Mouse (Mus musculus) CH12.LX (cell line): ENCODE results near the gene Zfp697. TPM values are rescaled to one million over a fixed set of nuclear protein-coding genes. Genes with fewer than 3 reads are reported as not detected.

Source experiments
- DNase-seq: peaks from one replicate; pipeline ENCODE4 v3.0.0-alpha.2; 2013; ENCODE audit errors: extremely low read depth
- H3K27ac ChIP-seq: 2 replicates; pipeline ENCODE4 v1.5.1; 2012; ENCODE audit warnings: low read depth, mild to moderate bottlenecking, control low read depth, moderate library complexity; ENCODE audit not compliant: insufficient read depth
- H3K27me3 ChIP-seq: replicated peaks from 2 replicates; pipeline ENCODE3; 2012; ENCODE audit warnings: inconsistent platforms
- H3K36me3 ChIP-seq, 2 experiments: replicated peaks in 1 of 2; 2 replicates each; pipeline versions ENCODE3 to v1.6.1; 2012; ENCODE audit warnings: inconsistent platforms in 1 of 2, low read length in 1 of 2, mild to moderate bottlenecking in 1 of 2, mixed read lengths in 1 of 2, moderate library complexity in 1 of 2; ENCODE audit not compliant: control insufficient read depth in 1 of 2, insufficient read depth in 1 of 2
- H3K4me1 ChIP-seq, 2 experiments: 2 replicates each; pipeline ENCODE4 v1.6.1; 2012; ENCODE audit warnings: inconsistent platforms in 1 of 2, moderate library complexity in 1 of 2; ENCODE audit not compliant: insufficient read depth in 2 of 2, control insufficient read depth in 1 of 2
- H3K4me2 ChIP-seq: 2 replicates; pipeline ENCODE4 v1.6.1; 2012; ENCODE audit warnings: low read depth, mild to moderate bottlenecking, control low read depth; ENCODE audit not compliant: poor library complexity, insufficient read depth, severe bottlenecking
- H3K4me3 ChIP-seq, 3 experiments: fragments of 150-350 bp in 1 of 3; sonication (generic) in 1 of 3; replicated peaks in 1 of 3; 2 replicates each; pipeline versions ENCODE3 to v1.5.1; 2011 to 2012; ENCODE audit warnings: low read depth in 2 of 3, low read length in 2 of 3, mild to moderate bottlenecking in 2 of 3, moderate library complexity in 2 of 3, control low read depth in 1 of 3, improper control_type of control experiment in 1 of 3, inconsistent platforms in 1 of 3, mixed read lengths in 1 of 3; ENCODE audit not compliant: poor library complexity in 1 of 3
- H3K79me2 ChIP-seq: replicated peaks from 2 replicates; pipeline ENCODE4 v1.6.1; 2012; ENCODE audit warnings: mild to moderate bottlenecking, moderate library complexity; ENCODE audit not compliant: control insufficient read depth, poor library complexity, insufficient read depth, severe bottlenecking; ENCODE audit errors: extremely low read depth
- H3K9ac ChIP-seq: 2 replicates; pipeline ENCODE4 v1.6.1; 2012; ENCODE audit warnings: low read depth, mild to moderate bottlenecking, control low read depth, moderate library complexity; ENCODE audit not compliant: insufficient read depth
- H3K9me3 ChIP-seq: replicated peaks from 2 replicates; pipeline ENCODE3; 2012; ENCODE audit warnings: low read length, inconsistent platforms, mixed read lengths
- E2F4 ChIP-seq: IDR thresholded peaks from 2 replicates; pipeline ENCODE4 v1.6.1; 2011; ENCODE audit warnings: low read depth, low read length, improper control_type of control experiment; ENCODE audit not compliant: insufficient replicate concordance
- ELF1 ChIP-seq: IDR thresholded peaks from 2 replicates; pipeline ENCODE4 v1.6.1; 2014; ENCODE audit warnings: low read depth, mild to moderate bottlenecking, inconsistent platforms, low read length, improper control_type of control experiment
- GABPA ChIP-seq: IDR thresholded peaks from 2 replicates; pipeline ENCODE4 v1.6.1; 2012; ENCODE audit warnings: low read depth, low read length, improper control_type of control experiment, inconsistent platforms; ENCODE audit not compliant: insufficient replicate concordance
- HCFC1 ChIP-seq: IDR thresholded peaks from 2 replicates; pipeline ENCODE4 v1.6.1; 2012; ENCODE audit warnings: low read depth, mild to moderate bottlenecking, inconsistent platforms, low read length, improper control_type of control experiment
- JUND ChIP-seq: conservative IDR thresholded peaks from 2 replicates; pipeline ENCODE4 v1.6.1; 2011; ENCODE audit warnings: low read depth, low read length, improper control_type of control experiment
- KAT2A ChIP-seq: IDR thresholded peaks from 2 replicates; pipeline ENCODE4 v1.6.1; 2012; ENCODE audit warnings: low read length, improper control_type of control experiment, inconsistent platforms; ENCODE audit not compliant: insufficient replicate concordance
- MAZ ChIP-seq: IDR thresholded peaks from 2 replicates; pipeline ENCODE4 v1.6.1; 2012; ENCODE audit warnings: low read depth, mild to moderate bottlenecking, inconsistent platforms, low read length, improper control_type of control experiment, moderate library complexity
- MXI1 ChIP-seq: IDR thresholded peaks from 2 replicates; pipeline ENCODE4 v1.6.1; 2011; ENCODE audit warnings: mild to moderate bottlenecking, low read depth, low read length, improper control_type of control experiment
- NRF1 ChIP-seq: IDR thresholded peaks from 2 replicates; pipeline ENCODE4 v1.6.1; 2014; ENCODE audit warnings: low read depth, mild to moderate bottlenecking, inconsistent platforms, low read length, improper control_type of control experiment, moderate library complexity
- RAD21 ChIP-seq: IDR thresholded peaks from 2 replicates; pipeline ENCODE4 v1.6.1; 2011; ENCODE audit warnings: low read depth, mild to moderate bottlenecking, low read length, improper control_type of control experiment, moderate library complexity
- TBP ChIP-seq: conservative IDR thresholded peaks from 2 replicates; pipeline ENCODE4 v1.6.1; 2011; ENCODE audit warnings: low read depth, low read length, improper control_type of control experiment
- TCF12 ChIP-seq: IDR thresholded peaks from 2 replicates; pipeline ENCODE4 v1.6.1; 2014; ENCODE audit warnings: low read depth, mild to moderate bottlenecking, inconsistent platforms, low read length, improper control_type of control experiment
- UBTF ChIP-seq: IDR thresholded peaks from 2 replicates; pipeline ENCODE4 v1.6.1; 2012; ENCODE audit warnings: low read depth, mild to moderate bottlenecking, inconsistent platforms, low read length, improper control_type of control experiment, moderate library complexity
- USF1 ChIP-seq: IDR thresholded peaks from 2 replicates; pipeline ENCODE4 v1.6.1; 2014; ENCODE audit warnings: low read depth, mild to moderate bottlenecking, inconsistent platforms, low read length, improper control_type of control experiment
- dilution Hi-C: fragments of 300-500 bp; cut with MboI; formaldehyde crosslinking; loops from 2 replicates; pipeline ENCODE4 v1.14.3; 2020; ENCODE audit warnings: low sequenced_read_pairs; ENCODE audit not compliant: extremely low pct_unique_long_range_greater_than_20kb, extremely low pct_ligation_motif_present
- in situ Hi-C: fragments of 300-500 bp; cut with MboI; formaldehyde crosslinking; loops from 3 replicates; pipeline ENCODE4 v1.14.3; 2019; ENCODE audit warnings: low sequenced_read_pairs, low pct_ligation_motif_present, low pct_unique_long_range_greater_than_20kb, mixed read lengths
- polyA plus RNA-seq: library from polyadenylated mRNA; unstranded; fragments of >175 nt; gene quantifications from 2 replicates; pipeline ENCODE4 v1.2.1, GENCODE M21; 2012; ENCODE audit warnings: low read depth; ENCODE audit not compliant: insufficient read length
- total RNA-seq, 2 experiments: library from RNA; depleted of rRNA; stranded (reverse); fragments of 300-350 nt in 1 of 2; fragments of >200 nt in 1 of 2; gene quantifications; 2 replicates each; pipeline ENCODE4 v1.2.3; 2012 to 2014

Gene Zfp697
- total and polyA plus RNA-seq, 3 experiments = not detected

DNA sequence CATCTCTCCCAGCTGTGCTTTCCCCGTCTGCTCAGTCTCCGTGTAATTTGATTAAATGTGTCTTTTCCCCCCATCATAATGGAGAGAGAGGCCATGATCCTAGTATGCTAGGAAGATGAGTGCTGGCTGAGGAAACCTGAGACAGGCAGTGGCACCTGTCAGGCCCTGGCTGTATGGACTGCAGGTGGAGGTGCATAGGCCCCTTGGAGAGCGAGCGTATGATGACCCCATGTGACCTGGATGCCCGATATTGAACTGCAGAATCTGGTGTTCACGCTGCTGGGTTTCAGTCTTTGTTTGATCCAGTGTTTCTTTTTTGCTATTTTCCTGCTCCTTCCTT, 26.3 kb upstream of the Zfp697 start:
- no peaks in the 10 kb centered on the region for H3K36me3 ChIP-seq
- no peaks in the 10 kb centered on the region for H3K79me2 ChIP-seq
- no peak for DNase-seq
- TF ChIP-seq ELF1 (no peak), TCF12 (no peak), UBTF (no peak), RAD21 (no peak), GABPA (no peak), E2F4 (no peak), KAT2A (no peak), USF1 (no peak), HCFC1 (no peak), JUND (no peak)
- no peak overlapping the region for H3K4me2 ChIP-seq
- no peaks in the 10 kb centered on the region for H3K9me3 ChIP-seq
- H3K4me1 ChIP-seq = peaks cover 2 to 8% of the 10 kb centered on the region in 2 experiments; a peak in 3 of 4 replicates
- no peak overlapping the region for H3K27ac ChIP-seq
- H3K9ac ChIP-seq = no peak overlapping the region
- in situ Hi-C loops (no loop called here), dilution Hi-C loops (no loop called here)
- no peak overlapping the region for H3K4me3 ChIP-seq
- H3K27me3 ChIP-seq = peaks cover 2% of the 10 kb centered on the region

GRCm38 (mm10) chr3:98356632-98357370, 25.5 kb upstream of the Zfp697 start:
- Histone ChIP-seq H3K9me3 (no peaks in the 10 kb centered on the region), H3K36me3 (no peaks in the 10 kb centered on the region), H3K4me2 (no peak overlapping the region), H3K27me3 (peaks cover 2% of the 10 kb centered on the region), H3K9ac (no peak overlapping the region), H3K27ac (no peak overlapping the region), H3K79me2 (no peaks in the 10 kb centered on the region), H3K4me1 (peaks cover 2 to 8% of the 10 kb centered on the region in 2 experiments; a peak in 3 of 4 replicates), H3K4me3 (no peak overlapping the region)
- no peak for TF ChIP-seq TBP
- no peak for TF ChIP-seq MAZ
- TF ChIP-seq HCFC1 = no peak
- TF ChIP-seq MXI1 = no peak
- no peak for TF ChIP-seq KAT2A
- TF ChIP-seq USF1 = no peak
- no peak for TF ChIP-seq NRF1
- no peak for TF ChIP-seq UBTF
- in situ Hi-C loops (no loop called here), dilution Hi-C loops (no loop called here)
- DNase-seq = no peak
